Mouse (Mus musculus) testis, postnatal 14 days (tissue): Measurements from ENCODE around the gene Hsd17b13.
A peak's percentile ranks its signal among the peaks of the same experiment; 100 is the strongest.

Source experiments
- DNase-seq: peaks from one replicate; pipeline ENCODE4 v3.0.0; 2021; ENCODE audit warnings: low spot score

The Hsd17b13 gene

DNA sequence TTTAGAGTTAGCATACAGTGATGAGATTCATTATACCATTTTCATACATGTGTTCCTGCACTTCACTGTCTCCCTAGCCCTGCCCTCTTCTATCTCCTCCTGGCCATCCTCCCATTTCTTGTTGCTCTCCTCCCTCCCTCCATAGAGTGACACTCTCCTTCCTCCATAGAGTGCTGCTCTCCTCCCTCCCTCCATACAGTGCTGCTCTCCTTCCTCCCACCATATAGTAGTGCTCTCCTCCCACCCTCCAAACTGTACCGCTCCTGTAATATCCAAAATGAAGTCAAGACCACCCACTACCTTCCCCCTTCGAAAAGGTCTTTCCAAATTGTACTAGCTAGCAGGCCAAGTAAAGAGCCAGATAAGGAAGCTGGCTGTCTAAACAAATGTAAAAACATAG is 53.5 kb downstream of the Hsd17b13 start:
- DNase-seq: no peak

DNA sequence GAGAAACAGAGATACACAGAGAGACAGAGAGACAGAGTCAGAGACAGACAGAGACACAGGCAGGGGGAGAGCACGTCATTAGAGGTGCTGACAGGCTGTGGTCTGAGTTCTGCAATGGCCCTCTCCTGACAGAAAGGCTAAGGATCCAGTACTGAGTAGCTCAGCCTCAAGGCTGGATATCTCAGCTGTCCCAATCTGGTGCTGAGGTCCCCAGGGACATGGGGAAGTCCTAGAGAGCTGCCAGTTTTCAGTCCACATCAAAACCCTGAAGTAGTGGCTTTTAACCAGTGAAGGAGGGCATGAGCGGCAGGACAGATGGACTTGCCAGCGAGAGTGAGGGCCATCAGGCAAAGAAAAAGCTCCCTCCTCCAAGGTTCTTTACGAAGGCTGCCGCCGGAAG is 54.1 kb downstream of the Hsd17b13 start:
- no peak for DNase-seq

GRCm38 (mm10) chr5:103922436-103922835 is 54.8 kb downstream of the Hsd17b13 start:
- no peak for DNase-seq

DNA sequence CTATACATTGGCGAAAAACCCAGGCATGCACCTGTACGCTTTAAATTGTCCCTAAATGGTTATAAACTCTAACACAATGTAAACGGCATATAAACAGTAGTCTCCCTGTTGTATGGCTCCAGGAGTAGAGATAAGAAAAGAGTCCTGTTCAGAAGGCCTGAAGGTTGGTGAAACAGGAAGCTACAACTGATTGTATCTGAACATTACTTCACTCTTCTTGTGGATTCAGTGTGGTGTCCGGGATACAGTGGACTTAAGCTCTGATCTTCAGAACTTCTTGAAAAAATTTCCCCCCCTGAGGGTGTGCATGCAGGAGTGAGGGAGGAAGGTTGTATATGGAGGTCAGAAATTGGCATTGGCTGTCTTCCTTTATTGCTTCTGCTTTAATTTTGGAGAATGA is 57.7 kb downstream of the Hsd17b13 start:
- no peak for DNase-seq

DNA sequence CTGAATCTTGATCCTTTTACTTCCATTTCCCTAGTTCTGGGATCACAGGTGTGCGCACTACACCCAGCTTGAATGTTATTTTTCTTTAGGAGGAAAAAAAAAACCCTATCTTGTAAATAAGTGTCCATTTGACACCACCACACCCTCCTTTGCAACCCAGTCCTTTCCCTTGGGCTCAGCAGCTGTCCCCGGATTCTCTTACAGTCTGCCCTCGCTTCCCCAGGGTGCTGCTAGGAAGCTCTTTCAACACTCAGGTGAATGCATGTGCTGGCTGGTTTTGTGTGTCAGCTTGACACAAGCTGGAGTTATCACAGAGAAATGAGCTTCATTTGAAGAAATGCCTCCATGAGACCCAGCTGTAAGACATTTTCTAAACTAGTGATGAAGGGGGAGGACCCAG is 59.0 kb downstream of the Hsd17b13 start:
- DNase-seq: no peak

- no peak for DNase-seq
These were observed 59.8 kb downstream of the Hsd17b13 start for GRCm38 (mm10) chr5:103917357-103917895.

DNA sequence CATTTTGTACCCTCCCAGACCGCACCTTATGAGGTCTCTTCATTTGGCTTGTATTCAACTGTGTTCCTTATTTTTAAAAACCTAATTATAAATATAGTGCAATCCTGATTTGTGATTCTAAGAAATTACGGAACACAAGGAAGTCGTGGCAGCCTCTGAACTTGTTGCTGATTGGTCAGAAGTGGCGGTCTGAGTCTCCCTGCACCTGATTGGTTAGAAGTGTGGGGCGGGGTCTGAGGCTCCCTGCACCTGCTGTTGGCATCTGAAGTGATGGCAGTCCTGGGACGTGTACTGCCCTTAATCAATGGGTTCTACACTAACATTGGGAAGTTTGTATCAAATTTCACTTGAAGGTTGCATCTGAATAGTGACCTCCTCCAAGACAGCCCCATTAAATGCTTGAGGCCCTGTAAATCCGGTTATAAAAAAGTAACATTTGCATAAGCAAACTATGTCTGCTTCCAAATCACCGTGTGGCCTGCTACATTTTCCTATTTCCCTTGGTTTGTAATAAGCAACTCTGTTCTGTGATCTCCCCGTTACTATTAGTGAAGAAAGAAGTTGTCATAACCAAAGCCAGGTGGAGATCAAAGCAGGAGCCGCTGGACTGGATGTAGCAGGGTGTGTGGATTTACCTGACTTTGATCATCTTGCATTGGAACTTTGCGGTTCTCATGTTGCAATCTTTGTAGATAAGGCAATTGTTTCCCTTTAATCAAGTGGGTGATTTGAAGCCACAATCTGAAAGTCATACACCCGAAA is 60.4 kb downstream of the Hsd17b13 start:
- peak; percentile 54 for DNase-seq

- DNase-seq: no peak
These were observed 62.6 kb downstream of the Hsd17b13 start for GRCm38 (mm10) chr5:103914335-103915226.

DNA sequence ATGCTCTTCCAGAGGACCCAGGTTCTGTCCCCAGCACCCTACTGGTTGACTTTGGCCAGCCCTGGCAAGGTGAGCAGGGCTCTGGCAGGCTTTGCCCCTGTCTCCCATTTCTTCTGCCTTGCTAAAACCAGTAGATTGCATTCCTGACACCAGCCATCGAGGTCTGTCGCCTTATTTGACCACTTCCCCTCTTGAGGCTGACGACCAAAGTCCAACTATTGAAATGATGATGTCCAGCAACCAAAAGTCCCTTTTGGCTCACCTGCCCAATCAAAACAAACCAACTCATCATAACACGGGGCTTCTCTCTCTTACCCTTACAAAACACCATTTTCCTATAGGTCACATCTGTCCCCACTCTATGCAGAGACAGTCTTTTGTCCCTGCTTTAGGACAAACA is 64.1 kb downstream of the Hsd17b13 start:
- DNase-seq: no peak

GRCm38 (mm10) chr5:103911555-103911954 is 65.7 kb downstream of the Hsd17b13 start:
- DNase-seq: peak; percentile 44

DNA sequence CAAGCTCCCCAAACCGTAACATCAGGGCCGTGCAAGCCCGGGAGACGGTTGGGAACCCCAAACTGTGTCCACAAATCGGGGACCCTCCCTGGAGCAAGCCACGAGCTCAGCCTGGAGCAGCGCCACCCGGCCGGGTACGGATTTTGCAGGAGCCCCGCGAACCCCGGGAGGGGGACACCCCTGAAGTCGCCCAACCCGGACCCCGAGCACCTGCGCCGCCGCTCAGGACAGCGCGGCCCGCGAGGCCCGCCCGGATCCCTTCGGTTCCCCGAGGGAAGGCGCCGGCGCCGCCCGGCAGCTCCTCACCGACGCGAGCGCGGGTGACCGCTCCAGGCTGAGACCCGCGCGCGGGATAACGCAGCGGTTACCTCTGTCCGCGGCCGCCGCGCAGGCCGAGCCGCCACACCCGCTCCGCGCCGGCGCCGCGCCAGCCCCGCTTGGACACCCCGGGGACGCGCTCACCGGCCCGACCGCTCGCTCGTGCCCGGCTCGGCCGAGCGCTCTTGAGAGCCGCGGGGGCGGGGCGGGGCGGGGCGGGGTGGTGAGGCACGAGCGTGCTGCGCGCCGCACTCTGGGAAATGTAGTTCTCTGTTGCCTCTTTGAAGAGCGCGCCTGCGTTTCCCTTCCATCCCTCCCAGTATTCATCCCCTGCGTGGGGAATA is 66.3 kb downstream of the Hsd17b13 start, which contains the start of gene Klhl8:
Gene Klhl8, minus strand, starts transcription at position 512 of the 662 bp plus-strand sequence.
- peak; percentile 87 for DNase-seq

DNA sequence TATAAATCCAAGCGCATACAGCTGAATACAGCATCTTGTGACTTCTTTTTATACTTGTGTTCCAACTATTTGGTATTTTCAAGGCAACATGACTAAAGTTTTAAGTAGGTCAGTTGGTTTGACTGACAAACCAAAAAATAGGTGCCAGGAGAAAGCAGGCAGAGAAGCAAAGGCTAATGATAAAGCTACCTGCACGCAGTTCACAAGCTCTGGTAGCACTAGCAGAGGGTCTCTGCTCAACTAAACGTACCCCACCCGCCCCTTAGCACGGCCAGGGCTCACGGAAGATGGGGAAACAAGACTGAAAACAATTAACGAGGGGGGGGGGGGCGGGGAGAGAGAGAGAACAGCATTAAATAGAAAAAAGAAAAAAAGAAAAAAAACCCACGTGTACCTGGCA is 67.1 kb downstream of the Hsd17b13 start:
- no peak for DNase-seq

GRCm38 (mm10) chr5:103909466-103909865 is 67.7 kb downstream of the Hsd17b13 start:
- DNase-seq: no peak

- DNase-seq: no peak
These were observed 68.4 kb downstream of the Hsd17b13 start for GRCm38 (mm10) chr5:103908851-103909250.

- DNase-seq: no peak
These were observed 69.4 kb downstream of the Hsd17b13 start for GRCm38 (mm10) chr5:103907844-103908243.

DNA sequence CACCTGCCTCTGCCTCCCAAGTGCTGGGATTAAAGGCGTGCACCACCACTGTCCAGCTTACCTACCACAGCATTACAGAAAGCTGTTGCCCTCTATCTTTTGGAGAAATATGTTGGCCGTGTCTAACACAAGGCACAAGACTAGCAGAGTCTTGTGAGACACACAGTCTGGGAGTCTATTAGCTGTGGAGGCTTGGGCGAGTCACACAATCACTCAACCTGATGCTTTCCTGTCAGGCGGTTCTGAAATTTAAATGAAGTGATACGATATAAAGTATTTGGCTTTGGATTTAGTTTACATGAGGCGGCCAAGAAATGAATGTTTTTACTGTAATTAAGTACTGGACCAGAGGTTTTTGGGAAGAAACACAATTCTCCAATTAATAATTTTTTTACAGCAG is 71.0 kb downstream of the Hsd17b13 start:
- DNase-seq: no peak
